Mouse (Mus musculus) kidney, postnatal 0 days (tissue): ENCODE results near the gene Ankk1. TPM values are rescaled to one million over a fixed set of nuclear protein-coding genes. Genes with fewer than 3 reads are reported as not detected.

ENCODE experiments used
- ATAC-seq: fragments of 200-750 bp; cut with Nextera tagmentation; replicated peaks from 2 replicates; pipeline ENCODE4 v1.8.0; 2017; ENCODE audit warnings: low read depth, moderate number of reproducible peaks, moderate TSS enrichment, moderate library complexity; ENCODE audit not compliant: low FRiP score
- DNase-seq: peaks from one replicate; pipeline ENCODE4 v3.0.0-alpha.2; 2016; ENCODE audit warnings: low spot score
- H3K27ac ChIP-seq: fragments of 300-500 bp; sonication (generic); 2 replicates; pipeline ENCODE4 v1.5.1; 2014; ENCODE audit warnings: mild to moderate bottlenecking
- H3K27me3 ChIP-seq: fragments of 300-500 bp; sonication (generic); 2 replicates; pipeline ENCODE4 v1.6.1; 2014; ENCODE audit warnings: low read length, mixed read lengths; ENCODE audit not compliant: insufficient read depth
- H3K36me3 ChIP-seq: fragments of 300-500 bp; sonication (generic); 2 replicates; pipeline ENCODE4 v1.6.1; 2014; ENCODE audit warnings: low read length, mixed read lengths; ENCODE audit not compliant: insufficient read depth
- H3K4me1 ChIP-seq: fragments of 300-500 bp; sonication (generic); replicated peaks from 2 replicates; pipeline ENCODE4 v1.6.1; 2014; ENCODE audit warnings: antibody characterized with exemption, low read length, mixed read lengths; ENCODE audit not compliant: insufficient read depth
- H3K4me2 ChIP-seq: fragments of 300-500 bp; sonication (generic); 2 replicates; pipeline ENCODE4 v1.6.1; 2014; ENCODE audit warnings: mild to moderate bottlenecking, low read length, moderate library complexity, mixed read lengths
- H3K4me3 ChIP-seq: fragments of 300-500 bp; sonication (generic); replicated peaks from 2 replicates; pipeline ENCODE4 v1.5.1; 2014; ENCODE audit warnings: low read depth, low read length
- H3K9ac ChIP-seq: fragments of 300-500 bp; sonication (generic); 2 replicates; pipeline ENCODE4 v1.6.1; 2014; ENCODE audit warnings: low read depth, low read length
- H3K9me3 ChIP-seq: fragments of 300-500 bp; sonication (generic); replicated peaks from 2 replicates; pipeline ENCODE4 v1.6.1; 2016; ENCODE audit warnings: low read length, inconsistent platforms, mixed read lengths
- CTCF ChIP-seq: IDR thresholded peaks from 2 replicates; pipeline ENCODE4 v1.5.1; 2016; ENCODE audit warnings: antibody characterized with exemption, low read depth, mild to moderate bottlenecking, moderate library complexity
- WGBS: fragments of 180-500 bp; shearing (Covaris S2); extraction: QIAGEN DNeasy Blood & Tissue Kit; methylation state at CpG from one replicate; pipeline ENCODE4 v1.1.7; 2014; 5-methylcytosine and 5-hydroxymethylcytosine counted together
- polyA plus RNA-seq: library from polyadenylated mRNA; unstranded; fragments of >200 nt; fragmentation: Nextera tagmentation; extraction: Ambion mirVana; gene quantifications from 2 replicates; pipeline ENCODE4 v1.2.1, GENCODE M21; 2015

Ankk1 gene
- polyA plus RNA-seq, 1 experiment from 2014 or later, result not detected

GRCm38 (mm10) chr9:49396006-49396405, 30.8 kb downstream of the Ankk1 start:
- H3K27me3 ChIP-seq, result no peaks in the 10 kb centered on the region
- no peak for ATAC-seq
- no peak for TF ChIP-seq CTCF
- H3K4me1 ChIP-seq, result no peaks in the 10 kb centered on the region
- no peaks in the 10 kb centered on the region for H3K36me3 ChIP-seq
- no peak for DNase-seq
- no peak overlapping the region for H3K9ac ChIP-seq
- no peak overlapping the region for H3K4me2 ChIP-seq
- H3K4me3 ChIP-seq, result no peak overlapping the region
- H3K27ac ChIP-seq, result no peak overlapping the region
- H3K9me3 ChIP-seq, result no peaks in the 10 kb centered on the region

- Histone ChIP-seq H3K27me3 (no peaks in the 10 kb centered on the region), H3K9ac (no peak overlapping the region), H3K9me3 (no peaks in the 10 kb centered on the region), H3K4me1 (no peaks in the 10 kb centered on the region), H3K4me2 (no peak overlapping the region), H3K27ac (no peak overlapping the region), H3K4me3 (no peak overlapping the region), H3K36me3 (no peaks in the 10 kb centered on the region)
- no peak for TF ChIP-seq CTCF
- WGBS, result 48% methylated on average over 2 of the region's 2 CpGs
- ATAC-seq (no peak), DNase-seq (no peak)
Measured at GRCm38 (mm10) chr9:49392242-49392641, 34.6 kb downstream of the Ankk1 start.

GRCm38 (mm10) chr9:49386119-49386518, 40.7 kb downstream of the Ankk1 start:
- H3K9ac ChIP-seq, result no peak overlapping the region
- no peaks in the 10 kb centered on the region for H3K4me1 ChIP-seq
- DNase-seq (no peak), ATAC-seq (no peak)
- no peaks in the 10 kb centered on the region for H3K27me3 ChIP-seq
- no peak for TF ChIP-seq CTCF
- no peaks in the 10 kb centered on the region for H3K9me3 ChIP-seq
- no peaks in the 10 kb centered on the region for H3K36me3 ChIP-seq
- H3K4me3 ChIP-seq, result no peak overlapping the region
- WGBS, result 54% methylated on average over 11 of the region's 11 CpGs
- H3K27ac ChIP-seq, result no peak overlapping the region
- H3K4me2 ChIP-seq, result no peak overlapping the region

- DNase-seq (no peak), ATAC-seq (no peak)
- no peak overlapping the region for H3K27ac ChIP-seq
- no peak overlapping the region for H3K4me3 ChIP-seq
- no peaks in the 10 kb centered on the region for H3K9me3 ChIP-seq
- no peaks in the 10 kb centered on the region for H3K27me3 ChIP-seq
- H3K4me2 ChIP-seq, result no peak overlapping the region
- no peaks in the 10 kb centered on the region for H3K36me3 ChIP-seq
- H3K9ac ChIP-seq, result no peak overlapping the region
- no peaks in the 10 kb centered on the region for H3K4me1 ChIP-seq
- TF ChIP-seq CTCF, result no peak
- WGBS, result 29% methylated on average over 7 of the region's 7 CpGs
Measured at GRCm38 (mm10) chr9:49385301-49385700, 41.5 kb downstream of the Ankk1 start.

GRCm38 (mm10) chr9:49384855-49385254, 42.0 kb downstream of the Ankk1 start:
- ATAC-seq, result no peak
- TF ChIP-seq CTCF, result no peak
- Histone ChIP-seq H3K27ac (no peak overlapping the region), H3K4me1 (no peaks in the 10 kb centered on the region), H3K4me3 (no peak overlapping the region), H3K4me2 (no peak overlapping the region), H3K27me3 (no peaks in the 10 kb centered on the region), H3K9ac (no peak overlapping the region), H3K36me3 (no peaks in the 10 kb centered on the region), H3K9me3 (no peaks in the 10 kb centered on the region)
- DNase-seq, result no peak
- WGBS, result 85% methylated on average over 6 of the region's 6 CpGs

GRCm38 (mm10) chr9:49384041-49384440, 42.8 kb downstream of the Ankk1 start:
- Histone ChIP-seq H3K9me3 (no peaks in the 10 kb centered on the region), H3K4me1 (no peaks in the 10 kb centered on the region), H3K4me2 (no peak overlapping the region), H3K4me3 (no peak overlapping the region), H3K36me3 (no peaks in the 10 kb centered on the region), H3K27ac (no peak overlapping the region), H3K9ac (no peak overlapping the region), H3K27me3 (no peaks in the 10 kb centered on the region)
- 44% methylated on average over 3 of the region's 3 CpGs for WGBS
- TF ChIP-seq CTCF, result no peak
- DNase-seq (no peak), ATAC-seq (no peak)

- TF ChIP-seq CTCF, result no peak
- DNase-seq, result no peak
- WGBS, result 81% methylated on average over 4 of the region's 4 CpGs
- Histone ChIP-seq H3K4me3 (no peak overlapping the region), H3K4me2 (no peak overlapping the region), H3K36me3 (no peaks in the 10 kb centered on the region), H3K27me3 (no peaks in the 10 kb centered on the region), H3K9me3 (no peaks in the 10 kb centered on the region), H3K9ac (no peak overlapping the region), H3K27ac (no peak overlapping the region), H3K4me1 (no peaks in the 10 kb centered on the region)
- no peak for ATAC-seq
Measured at GRCm38 (mm10) chr9:49379962-49380361, 46.9 kb downstream of the Ankk1 start.
